Mouse (Mus musculus) layer of hippocampus, postnatal 25 days (tissue): ENCODE results near the gene Cntn4. TPM values are rescaled to one million over a fixed set of nuclear protein-coding genes. Genes with fewer than 3 reads are reported as not detected.

ENCODE experiments used
- DNase-seq, 2 experiments: peaks; one replicate each; pipeline ENCODE4 v3.0.0; 2022; ENCODE audit warnings: mixed read lengths in 2 of 2, low spot score in 1 of 2; ENCODE audit errors: extremely low spot score in 1 of 2
- total RNA-seq, 2 experiments: library from RNA; stranded (reverse); gene quantifications; 2 replicates each; pipeline ENCODE4 v1.2.3; 2021

The Cntn4 gene
- total RNA-seq, 2 experiments from 2014 or later: 21.9 to 27.1 TPM

GRCm38 (mm10) chr6:106454131-106454838 lies 776.8 kb downstream of the Cntn4 start:
- DNase-seq: no peak

GRCm38 (mm10) chr6:106455616-106456015 lies 778.2 kb downstream of the Cntn4 start:
- DNase-seq: no peak

GRCm38 (mm10) chr6:106458166-106458565 lies 780.7 kb downstream of the Cntn4 start:
- no peak for DNase-seq

GRCm38 (mm10) chr6:106462403-106462802 lies 784.9 kb downstream of the Cntn4 start:
- DNase-seq: no peak

GRCm38 (mm10) chr6:106463857-106464256 lies 786.4 kb downstream of the Cntn4 start:
- no peak for DNase-seq

GRCm38 (mm10) chr6:106465766-106466165 lies 788.3 kb downstream of the Cntn4 start:
- no peak for DNase-seq

- no peak for DNase-seq
Observed at GRCm38 (mm10) chr6:106466267-106467029, 789.0 kb downstream of the Cntn4 start.

- DNase-seq: no peak
Observed at GRCm38 (mm10) chr6:106471840-106472608, 794.6 kb downstream of the Cntn4 start.

GRCm38 (mm10) chr6:106473871-106474270 lies 796.4 kb downstream of the Cntn4 start:
- no peak for DNase-seq

- no peak for DNase-seq
Observed at GRCm38 (mm10) chr6:106481533-106481932, 804.1 kb downstream of the Cntn4 start.

- DNase-seq: no peak
Observed at GRCm38 (mm10) chr6:106496303-106496702, 818.8 kb downstream of the Cntn4 start.

- DNase-seq: peak in 1 of 2 experiments; percentile 10
Observed at GRCm38 (mm10) chr6:106499166-106499565, 821.7 kb downstream of the Cntn4 start.

- DNase-seq: no peak
Observed at GRCm38 (mm10) chr6:106503961-106504360, 826.5 kb downstream of the Cntn4 start.

GRCm38 (mm10) chr6:106520367-106520766 lies 842.9 kb downstream of the Cntn4 start:
- DNase-seq: no peak

- no peak for DNase-seq
Observed at GRCm38 (mm10) chr6:106543500-106543899, 866.0 kb downstream of the Cntn4 start.

- DNase-seq: no peak
Observed at GRCm38 (mm10) chr6:106561649-106562048, 884.2 kb downstream of the Cntn4 start.

GRCm38 (mm10) chr6:106565316-106565715 lies 887.9 kb downstream of the Cntn4 start:
- DNase-seq: no peak

- DNase-seq: no peak
Observed at GRCm38 (mm10) chr6:106565769-106566459, 888.5 kb downstream of the Cntn4 start.

GRCm38 (mm10) chr6:106566929-106567621 lies 889.6 kb downstream of the Cntn4 start:
- no peak for DNase-seq

GRCm38 (mm10) chr6:106580124-106580523 lies 902.7 kb downstream of the Cntn4 start:
- DNase-seq: no peak
